Mouse (Mus musculus) left cerebral cortex, postnatal 10 days (tissue): Measurements from ENCODE around the gene Erbb3. TPM values are rescaled to one million over a fixed set of nuclear protein-coding genes. Genes with fewer than 3 reads are reported as not detected.
"Not testable (repeated sequence)": the region's sequence is repeated elsewhere in the genome, so short reads cannot be mapped to it uniquely, and the experiment has no call there.

Experiments
- DNase-seq, 2 experiments: peaks; one replicate each; pipeline ENCODE4 v3.0.0; 2021 to 2022; ENCODE audit warnings: low spot score in 2 of 2, mixed read lengths in 1 of 2; ENCODE audit errors: extremely low spot score in 1 of 2
- intact Hi-C: fragments of 180-260 bp; cut with DNase I; formaldehyde crosslinking; loops from one replicate; pipeline ENCODE4 v1.15.1; 2025
- total RNA-seq, 2 experiments: library from RNA; stranded (reverse); gene quantifications; 2 replicates each; pipeline ENCODE4 v1.2.3; 2021

The Erbb3 gene
- total RNA-seq, 2 experiments from 2014 or later, result 1.1 to 2.2 TPM

GRCm38 (mm10) chr10:128579298-128579697, 10.2 kb downstream of the Erbb3 start:
- intact Hi-C loops, result no loop called here
- no peak for DNase-seq

- intact Hi-C loops, result no loop called here
- no peak for DNase-seq
Measured at GRCm38 (mm10) chr10:128578330-128578729, 11.1 kb downstream of the Erbb3 start.

- DNase-seq, result no peak
- intact Hi-C loops, result no loop called here
Measured at GRCm38 (mm10) chr10:128575063-128575462, 14.4 kb downstream of the Erbb3 start.

GRCm38 (mm10) chr10:128565788-128566531, 23.5 kb downstream of the Erbb3 start, which contains the start of gene Pa2g4:
Pa2g4 (minus strand) TSS chr10:128565987.
- intact Hi-C loops, result loop anchor here (5.0 kb wide), 2 partner anchors 46 to 106 kb away; partner anchors contain the start of gene Suox
- peak; percentile 98 to 99 for DNase-seq

- DNase-seq, result peak in 1 of 2 experiments; percentile 59
- intact Hi-C loops, result loop anchor here (5.0 kb wide), 2 partner anchors 47 to 107 kb away; partner anchors contain the start of gene Suox
Measured at GRCm38 (mm10) chr10:128565206-128565787, 24.2 kb downstream of the Erbb3 start.

GRCm38 (mm10) chr10:128563544-128563943, 25.9 kb downstream of the Erbb3 start:
- no peak for DNase-seq
- intact Hi-C loops, result no loop called here

- DNase-seq, result no peak
- intact Hi-C loops, result no loop called here
Measured at GRCm38 (mm10) chr10:128556963-128557362, 32.5 kb downstream of the Erbb3 start.

GRCm38 (mm10) chr10:128556286-128556685, 33.2 kb downstream of the Erbb3 start:
- intact Hi-C loops, result no loop called here
- no peak for DNase-seq

- intact Hi-C loops, DNase-seq: not testable (repeated sequence)
Measured at GRCm38 (mm10) chr10:128555567-128555966, 33.9 kb downstream of the Erbb3 start.

GRCm38 (mm10) chr10:128550144-128550823, 39.2 kb downstream of the Erbb3 start:
- DNase-seq, intact Hi-C loops: not testable (repeated sequence)

- intact Hi-C loops, result loop anchor here (5.0 kb wide), 1 partner anchor 57 kb away; the partner anchor contains the start of gene Myl6
- not testable (repeated sequence) for DNase-seq
Measured at GRCm38 (mm10) chr10:128549682-128550057, 39.8 kb downstream of the Erbb3 start.

- peak; percentile 93 to 96 for DNase-seq
- intact Hi-C loops, result loop anchor here (5.0 kb wide), 1 partner anchor 57 kb away; the partner anchor contains the start of gene Myl6
Measured at GRCm38 (mm10) chr10:128548947-128549681, 40.3 kb downstream of the Erbb3 start, which contains the start of gene Rpl41. Rpl41 (minus strand) TSS chr10:128549305.

GRCm38 (mm10) chr10:128548051-128548791, 41.2 kb downstream of the Erbb3 start:
- intact Hi-C loops, result loop anchor here (5.0 kb wide), 1 partner anchor 56 kb away; the partner anchor contains the start of gene Myl6

GRCm38 (mm10) chr10:128547361-128548032, 42.0 kb downstream of the Erbb3 start, which contains the start of gene Zc3h10:
Zc3h10 (minus strand) TSS chr10:128547774.
- intact Hi-C loops, result loop anchor here (5.0 kb wide), 1 partner anchor 55 kb away; the partner anchor contains the start of gene Myl6
- DNase-seq, result peak; percentile 95 to 97

More at GRCm38 (mm10) chr10:128548051-128548791, 41.2 kb downstream of the Erbb3 start:
- not testable (repeated sequence) for DNase-seq

GRCm38 (mm10) chr10:128546787-128547186, 42.7 kb downstream of the Erbb3 start:
- no peak for DNase-seq
- intact Hi-C loops, result loop anchor here (5.0 kb wide), 1 partner anchor 54 kb away; the partner anchor contains the start of gene Myl6

GRCm38 (mm10) chr10:128546361-128546760, 43.1 kb downstream of the Erbb3 start:
- no peak for DNase-seq
- intact Hi-C loops, result loop anchor here (5.0 kb wide), 1 partner anchor 54 kb away; the partner anchor contains the start of gene Myl6

GRCm38 (mm10) chr10:128545570-128545898, 43.9 kb downstream of the Erbb3 start:
- intact Hi-C loops, result loop anchor here (5.0 kb wide), 1 partner anchor 53 kb away; the partner anchor contains the start of gene Myl6
- DNase-seq, result no peak
